Mouse (Mus musculus) spleen, adult 2 months (tissue): ENCODE data around the gene Cpm.

Experiments
- CTCF ChIP-seq: fragments of 200-500 bp; IDR thresholded peaks from 2 replicates; pipeline ENCODE4 v1.5.1; 2011; ENCODE audit warnings: mild to moderate bottlenecking, inconsistent platforms; ENCODE audit not compliant: insufficient read depth, insufficient read length, insufficient replicate concordance; ENCODE audit errors: extremely low read depth
- POLR2A ChIP-seq: fragments of 200-500 bp; IDR thresholded peaks from 2 replicates; pipeline ENCODE4 v1.6.1; 2011; ENCODE audit warnings: low read depth, low read length, inconsistent platforms

DNA sequence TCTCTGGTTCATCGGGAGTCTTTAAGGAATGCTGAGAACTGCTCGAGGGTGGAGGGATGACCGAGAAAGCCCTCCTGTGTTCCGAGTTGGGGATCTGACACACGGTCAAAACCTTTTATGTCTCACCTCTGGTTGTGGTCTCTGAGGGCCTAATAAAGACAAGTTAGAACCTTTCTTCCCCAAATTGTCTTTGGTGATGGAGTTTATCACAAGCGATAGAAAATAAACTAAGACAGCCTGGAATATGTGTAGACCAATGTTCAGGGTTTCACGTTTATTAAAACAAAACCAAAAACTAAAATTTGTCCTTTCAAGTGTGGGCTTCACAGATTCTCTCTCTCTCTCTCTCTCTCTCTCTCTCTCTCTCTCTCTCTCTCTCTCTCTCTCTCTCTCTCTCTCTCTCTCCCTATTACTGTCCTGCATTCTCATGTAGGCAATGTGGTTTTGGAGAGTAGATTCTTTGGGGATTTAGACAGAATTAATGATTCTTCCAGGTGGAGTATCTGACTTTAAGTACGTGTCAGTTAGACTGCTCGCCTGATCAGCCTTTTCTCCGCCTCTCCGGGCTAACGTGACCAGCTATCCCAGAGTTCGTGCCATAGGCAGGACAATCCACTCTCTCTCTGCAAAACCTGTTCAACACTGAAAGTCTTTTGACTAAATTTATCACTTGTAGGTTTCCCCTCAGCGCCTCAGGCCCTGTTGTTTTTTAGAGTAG lies 35.1 kb downstream of the Cpm start:
- TF ChIP-seq POLR2A = no peak
- TF ChIP-seq CTCF = no peak
